Mouse (Mus musculus): Measurements from ENCODE around the gene Pdzrn3. TPM values are rescaled to one million over a fixed set of nuclear protein-coding genes. Genes with fewer than 3 reads are reported as not detected.

Pdzrn3 gene
- polyA plus RNA-seq (2012; rRNA removed) (37.9 and 40.0 TPM in 2 replicates), polyA plus RNA-seq (2014; fragmentation: Nextera tagmentation; extraction: Ambion mirVana) (16.1 and 16.5 TPM in 2 replicates)

GRCm38 (mm10) chr6:101377167-101377934, at the start of gene Pdzrn3:
Gene Pdzrn3 (minus strand): TSS chr6:101377897.
- DNase-seq (ENCODE audit: low spot score) (peak; percentile 85), ATAC-seq (ENCODE audit: low FRiP score, low read depth) (peak; percentile 54)
- peak within 1 kb of the TSS; percentile 79 for H3K4me2 ChIP-seq (replicated peaks; ENCODE audit: low read depth, low read length, severe bottlenecking)
- H3K4me3 ChIP-seq (replicated peaks; ENCODE audit: low read length) = peak within 1 kb of the TSS; percentile 71
- H3K9me3 ChIP-seq (ENCODE audit: control insufficient read depth, low read length) = no peaks in the 10 kb centered on the region
- H3K4me1 ChIP-seq (ENCODE audit: control insufficient read depth, insufficient read depth, low read length) = peaks cover 31% of the 10 kb centered on the region
- no peak for TF ChIP-seq POLR2A (IDR thresholded peaks at IDR 0.05; ENCODE audit: borderline replicate concordance, extremely low read depth, insufficient read depth, insufficient read length)
- peak within 1 kb of the TSS; percentile 91 for H3K27ac ChIP-seq (replicated peaks; ENCODE audit: low read depth, low read length)
- whole genome bisulfite sequencing = under 1% methylated on average over 76 of the region's 111 CpGs
- no peaks in the 10 kb centered on the region for H3K27me3 ChIP-seq (ENCODE audit: control insufficient read depth, insufficient read depth, low read length)
- H3K9ac ChIP-seq (ENCODE audit: low read depth, low read length, severe bottlenecking) = peak within 1 kb of the TSS; percentile 79
- H3K36me3 ChIP-seq (ENCODE audit: control insufficient read depth, insufficient read depth, low read length) = 0 out of 2 replicates have a peak, but pooled peaks cover 4% of the 10 kb centered on the region

DNA sequence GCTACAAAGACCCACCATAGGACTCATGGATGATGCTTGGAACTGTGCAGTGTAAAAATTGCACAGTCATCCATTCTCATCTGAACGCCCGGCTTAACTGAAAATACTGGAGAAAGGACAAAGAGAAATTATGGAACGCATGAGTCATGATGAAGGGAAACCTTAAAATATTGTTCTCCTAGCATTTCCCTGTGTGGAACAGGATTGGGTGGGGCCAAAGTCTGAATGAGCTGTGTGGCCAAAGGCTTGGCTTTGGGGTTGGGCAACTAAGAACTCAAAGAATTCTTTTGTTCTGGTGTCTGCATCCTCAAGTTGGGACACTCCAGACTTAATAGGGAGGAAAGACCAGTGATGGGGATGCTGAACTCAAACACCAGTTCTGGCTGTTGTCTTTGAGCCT, 49.6 kb upstream of the Pdzrn3 start:
- DNase-seq (ENCODE audit: low spot score) (no peak), ATAC-seq (ENCODE audit: low FRiP score, low read depth) (no peak)
- peaks cover 4% of the 10 kb centered on the region; the same call in 1 of the 2 replicates for H3K27me3 ChIP-seq (ENCODE audit: control insufficient read depth, insufficient read depth, low read length)
- no peaks in the 10 kb centered on the region for H3K4me1 ChIP-seq (ENCODE audit: control insufficient read depth, insufficient read depth, low read length)
- no peak overlapping the region for H3K9ac ChIP-seq (ENCODE audit: low read depth, low read length, severe bottlenecking)
- no peak for TF ChIP-seq POLR2A (IDR thresholded peaks at IDR 0.05; ENCODE audit: borderline replicate concordance, extremely low read depth, insufficient read depth, insufficient read length)
- no peak overlapping the region for H3K27ac ChIP-seq (replicated peaks; ENCODE audit: low read depth, low read length)
- H3K9me3 ChIP-seq (ENCODE audit: control insufficient read depth, low read length) = no peaks in the 10 kb centered on the region
- H3K36me3 ChIP-seq (ENCODE audit: control insufficient read depth, insufficient read depth, low read length) = no peaks in the 10 kb centered on the region
- H3K4me2 ChIP-seq (replicated peaks; ENCODE audit: low read depth, low read length, severe bottlenecking) = no peak overlapping the region
- H3K4me3 ChIP-seq (replicated peaks; ENCODE audit: low read length) = no peak overlapping the region
- WGBS = 89% methylated on average over 3 of the region's 3 CpGs

- no peak for DNase-seq (ENCODE audit: low spot score)
- Histone ChIP-seq H3K9me3 (ENCODE audit: control insufficient read depth, low read length) (no peaks in the 10 kb centered on the region), H3K27ac (replicated peaks; ENCODE audit: low read depth, low read length) (no peak overlapping the region), H3K4me1 (ENCODE audit: control insufficient read depth, insufficient read depth, low read length) (no peaks in the 10 kb centered on the region), H3K4me3 (replicated peaks; ENCODE audit: low read length) (no peak overlapping the region), H3K36me3 (ENCODE audit: control insufficient read depth, insufficient read depth, low read length) (no peaks in the 10 kb centered on the region), H3K4me2 (replicated peaks; ENCODE audit: low read depth, low read length, severe bottlenecking) (no peak overlapping the region), H3K9ac (ENCODE audit: low read depth, low read length, severe bottlenecking) (no peak overlapping the region), H3K27me3 (ENCODE audit: control insufficient read depth, insufficient read depth, low read length) (peaks cover 4% of the 10 kb centered on the region; the same call in 1 of the 2 replicates)
- TF ChIP-seq POLR2A (IDR thresholded peaks at IDR 0.05; ENCODE audit: borderline replicate concordance, extremely low read depth, insufficient read depth, insufficient read length) = no peak
- WGBS = 75% methylated on average over 4 of the region's 4 CpGs
- no peak for ATAC-seq (ENCODE audit: low FRiP score, low read depth)
Measured at GRCm38 (mm10) chr6:101426301-101426700, 48.6 kb upstream of the Pdzrn3 start.

GRCm38 (mm10) chr6:101422084-101422954, 44.6 kb upstream of the Pdzrn3 start:
- 52% methylated on average over 10 of the region's 10 CpGs for WGBS
- Histone ChIP-seq H3K4me1 (ENCODE audit: control insufficient read depth, insufficient read depth, low read length) (no peaks in the 10 kb centered on the region), H3K4me3 (replicated peaks; ENCODE audit: low read length) (no peak overlapping the region), H3K9ac (ENCODE audit: low read depth, low read length, severe bottlenecking) (no peak overlapping the region), H3K36me3 (ENCODE audit: control insufficient read depth, insufficient read depth, low read length) (no peaks in the 10 kb centered on the region), H3K4me2 (replicated peaks; ENCODE audit: low read depth, low read length, severe bottlenecking) (no peak overlapping the region), H3K27ac (replicated peaks; ENCODE audit: low read depth, low read length) (no peak overlapping the region), H3K27me3 (ENCODE audit: control insufficient read depth, insufficient read depth, low read length) (peaks cover 9% of the 10 kb centered on the region; the same call in 1 of the 2 replicates), H3K9me3 (ENCODE audit: control insufficient read depth, low read length) (no peaks in the 10 kb centered on the region)
- no peak for ATAC-seq (ENCODE audit: low FRiP score, low read depth)
- no peak for TF ChIP-seq POLR2A (IDR thresholded peaks at IDR 0.05; ENCODE audit: borderline replicate concordance, extremely low read depth, insufficient read depth, insufficient read length)
- DNase-seq (ENCODE audit: low spot score) = no peak

- WGBS = 91% methylated on average over 5 of the region's 5 CpGs
- H3K4me3 ChIP-seq (replicated peaks; ENCODE audit: low read length) = no peak overlapping the region
- H3K9ac ChIP-seq (ENCODE audit: low read depth, low read length, severe bottlenecking) = no peak overlapping the region
- no peaks in the 10 kb centered on the region for H3K9me3 ChIP-seq (ENCODE audit: control insufficient read depth, low read length)
- H3K4me2 ChIP-seq (replicated peaks; ENCODE audit: low read depth, low read length, severe bottlenecking) = no peak overlapping the region
- DNase-seq (ENCODE audit: low spot score) (no peak), ATAC-seq (ENCODE audit: low FRiP score, low read depth) (no peak)
- no peak for TF ChIP-seq POLR2A (IDR thresholded peaks at IDR 0.05; ENCODE audit: borderline replicate concordance, extremely low read depth, insufficient read depth, insufficient read length)
- H3K4me1 ChIP-seq (ENCODE audit: control insufficient read depth, insufficient read depth, low read length) = no peaks in the 10 kb centered on the region
- no peaks in the 10 kb centered on the region for H3K36me3 ChIP-seq (ENCODE audit: control insufficient read depth, insufficient read depth, low read length)
- peaks cover 9% of the 10 kb centered on the region; the same call in 1 of the 2 replicates for H3K27me3 ChIP-seq (ENCODE audit: control insufficient read depth, insufficient read depth, low read length)
- no peak overlapping the region for H3K27ac ChIP-seq (replicated peaks; ENCODE audit: low read depth, low read length)
Measured at GRCm38 (mm10) chr6:101418213-101418612, 40.5 kb upstream of the Pdzrn3 start.
